Comparison of ENCODE assay signal across 8 mouse cellular contexts in the genomic region with DNA sequence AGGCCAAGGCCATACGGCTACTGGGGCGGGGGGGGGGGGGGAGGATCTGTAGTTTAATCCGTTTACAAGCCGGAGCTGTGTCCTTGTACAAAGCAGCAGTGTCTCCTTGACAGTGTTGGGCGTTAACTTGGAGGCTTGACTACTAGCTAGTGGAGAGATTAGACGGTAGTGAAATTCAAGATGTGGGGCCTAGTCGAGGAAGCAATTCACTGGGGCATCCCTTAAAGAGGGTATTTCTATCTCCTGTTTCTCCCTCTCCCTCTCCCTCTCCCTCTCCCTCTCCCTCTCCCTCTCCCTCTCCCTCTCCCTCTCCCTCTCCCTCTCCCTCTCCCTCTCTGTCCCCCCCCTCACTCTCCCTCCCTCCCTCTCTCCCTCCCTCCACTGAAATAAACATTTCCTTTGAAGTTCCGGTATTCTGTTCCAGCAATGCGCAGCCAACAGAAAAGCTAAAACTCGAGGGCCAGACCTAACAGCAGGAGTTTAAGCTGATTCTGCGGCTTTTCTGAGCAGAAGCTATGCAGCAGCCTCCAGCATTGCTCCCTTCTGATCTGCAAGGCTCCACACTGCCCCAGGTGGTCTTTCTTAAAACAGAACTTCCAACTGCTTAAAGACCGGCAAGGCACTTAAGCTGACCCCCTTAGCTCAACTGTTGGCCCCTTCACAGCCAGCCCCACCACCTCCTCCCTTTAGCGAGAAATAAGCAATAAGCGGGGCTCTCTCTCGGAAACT. TPM values are rescaled to one million over a fixed set of nuclear protein-coding genes. Genes with fewer than 3 reads are reported as not detected.
DNase-seq lines count a peak whose midpoint lies in the region; ATAC-seq and TF ChIP-seq lines count a peak whose summit lies in the region.

No protein-coding gene starts in this region.

- 1% methylated on average over 14 of the region's 15 CpGs for WGBS in forebrain, embryonic 14.5 days
- WGBS in intestine, postnatal 0 days = 6% methylated on average over 15 of the region's 15 CpGs
- WGBS in liver, embryonic 15.5 days (ENCODE audit: insufficient replicate concordance) = 6% methylated on average over 15 of the region's 15 CpGs

- peak overlapping the region; percentile 18; the same call in 1 of the 2 replicates for H3K4me2 ChIP-seq in forebrain, embryonic 14.5 days (ENCODE audit: low read length)
- H3K4me2 ChIP-seq in intestine, postnatal 0 days (replicated peaks; ENCODE audit: low read depth) = peak overlapping the region; percentile 24; the same call in 1 of the 2 replicates
- peak overlapping the region; percentile 27; the same call in 1 of the 2 replicates for H3K4me2 ChIP-seq in liver, embryonic 15.5 days

- no peaks in the 10 kb centered on the region for H3K36me3 ChIP-seq in forebrain, embryonic 14.5 days (ENCODE audit: control insufficient read depth, insufficient read depth, low read length)
- no peaks in the 10 kb centered on the region for H3K36me3 ChIP-seq in intestine, postnatal 0 days (ENCODE audit: control insufficient read depth, insufficient read depth)
- H3K36me3 ChIP-seq in liver, embryonic 15.5 days (replicated peaks) = no peaks in the 10 kb centered on the region

- peak; percentile 49 to 60 for DNase-seq in cerebellum, postnatal 10 days
- DNase-seq in cerebellum, adult 9-10 months = no peak
- peak; percentile 60 for DNase-seq in Muller cell, postnatal 12 days (ENCODE audit: inconsistent ontology term)
- DNase-seq in forebrain, embryonic 14.5 days (ENCODE audit: low spot score) = peak; percentile 84
- DNase-seq in retina, postnatal 7 days (ENCODE audit: low read depth, low spot score) = peak; percentile 47
- DNase-seq in gastrocnemius, adult 8-10 months (ENCODE audit: low spot score in 2 of 2) = no peak

- H3K9ac ChIP-seq in forebrain, embryonic 14.5 days (ENCODE audit: low read length) = peak overlapping the region; percentile 8; the same call in 1 of the 2 replicates
- H3K9ac ChIP-seq in intestine, postnatal 0 days (ENCODE audit: low read depth, low read length) = no peak overlapping the region
- no peak overlapping the region for H3K9ac ChIP-seq in liver, embryonic 15.5 days

- H3K9me3 ChIP-seq in forebrain, embryonic 14.5 days (replicated peaks; ENCODE audit: control insufficient read depth, low read length) = no peaks in the 10 kb centered on the region
- H3K9me3 ChIP-seq in intestine, postnatal 0 days (ENCODE audit: control insufficient read depth) = no peaks in the 10 kb centered on the region
- H3K9me3 ChIP-seq in liver, embryonic 15.5 days (replicated peaks) = no peaks in the 10 kb centered on the region

- peak; percentile 70 for TF ChIP-seq CTCF in intestine, postnatal 0 days (IDR thresholded peaks at IDR 0.05; ENCODE audit: low read depth)

- ATAC-seq in forebrain, embryonic 14.5 days = peak; percentile 35; the same call in 1 of the 2 replicates
- no peak for ATAC-seq in intestine, postnatal 0 days
- no peak for ATAC-seq in liver, embryonic 15.5 days (ENCODE audit: insufficient read depth)

- no peaks in the 10 kb centered on the region for H3K27me3 ChIP-seq in forebrain, embryonic 14.5 days (replicated peaks; ENCODE audit: control insufficient read depth, insufficient read depth, low read length)
- no peaks in the 10 kb centered on the region for H3K27me3 ChIP-seq in intestine, postnatal 0 days (replicated peaks; ENCODE audit: control insufficient read depth, insufficient read depth, low read length)
- peaks cover 17% of the 10 kb centered on the region for H3K27me3 ChIP-seq in liver, embryonic 15.5 days

- no peak overlapping the region for H3K4me3 ChIP-seq in forebrain, embryonic 14.5 days (ENCODE audit: low read depth, low read length)
- no peak overlapping the region for H3K4me3 ChIP-seq in intestine, postnatal 0 days (ENCODE audit: low read depth, low read length)
- H3K4me3 ChIP-seq in liver, embryonic 15.5 days (replicated peaks) = no peak overlapping the region

- peaks cover 3% of the 10 kb centered on the region; the same call in 1 of the 2 replicates for H3K4me1 ChIP-seq in forebrain, embryonic 14.5 days (ENCODE audit: control insufficient read depth, insufficient read depth, low read length)
- H3K4me1 ChIP-seq in intestine, postnatal 0 days (replicated peaks; ENCODE audit: control insufficient read depth, insufficient read depth, low read length) = no peaks in the 10 kb centered on the region
- peaks cover 4% of the 10 kb centered on the region; the same call in 1 of the 2 replicates for H3K4me1 ChIP-seq in liver, embryonic 15.5 days (replicated peaks)

- no peak overlapping the region for H3K27ac ChIP-seq in forebrain, embryonic 14.5 days (ENCODE audit: low read depth, low read length)
- H3K27ac ChIP-seq in intestine, postnatal 0 days (ENCODE audit: low read depth, low read length) = no peak overlapping the region
- H3K27ac ChIP-seq in liver, embryonic 15.5 days (replicated peaks) = no peak overlapping the region

RNA-seq across cellular contexts. Expression of a gene that starts 21.0 kb away (rescaled TPM):
- 114 and 117 TPM in 2 replicates for polyA plus RNA-seq in forebrain, embryonic 14.5 days (2014; fragmentation: Nextera tagmentation; extraction: Ambion mirVana)
- 37.8 and 38.5 TPM in 2 replicates for polyA plus RNA-seq in intestine, postnatal 0 days (2015; fragmentation: Nextera tagmentation; extraction: Ambion mirVana)
- 40.5 and 42.5 TPM in 2 replicates for polyA plus RNA-seq in liver, embryonic 15.5 days (2015; fragmentation: Nextera tagmentation; extraction: Ambion mirVana)
- total RNA-seq in gastrocnemius, adult 8-10 months (2022) = 10 to 100 TPM; 12.0 to 19.0 (median 16.5) TPM

RNA-seq across cellular contexts. Expression of a gene that starts 55.9 kb away (rescaled TPM):
- 23.0 and 25.9 TPM in 2 replicates for polyA plus RNA-seq in forebrain, embryonic 14.5 days (2014; fragmentation: Nextera tagmentation; extraction: Ambion mirVana)
- 2.1 and 2.2 TPM in 2 replicates for polyA plus RNA-seq in intestine, postnatal 0 days (2015; fragmentation: Nextera tagmentation; extraction: Ambion mirVana)
- polyA plus RNA-seq in liver, embryonic 15.5 days (2015; fragmentation: Nextera tagmentation; extraction: Ambion mirVana) = 2.0 and 2.4 TPM in 2 replicates
- 1 to 10 TPM; 2.8 to 3.6 (median 3.3) TPM for total RNA-seq in gastrocnemius, adult 8-10 months (2022)

Comparison
In these comparisons a context has a peak if more than half of its experiments do, and no peak if none do; other contexts are left out.
1. DNase-seq: peak in cerebellum, postnatal 10 days (2 of 2), Muller cell, postnatal 12 days (single experiment), forebrain, embryonic 14.5 days (single experiment) and retina, postnatal 7 days (single experiment); none in cerebellum, adult 9-10 months (single experiment) and gastrocnemius, adult 8-10 months (0 of 2).
2. Peak in every context shown above with its lines, with median percentiles within 50 percentile points of each other: H3K4me2 ChIP-seq.